Mouse (Mus musculus) liver, postnatal 0 days (tissue): ENCODE measurements at regions not wholly inside any gene's neighbourhood (a gene's known extent, or its start where the extent isn't known, plus 50 kb on each side); places are given as distances from the start of the nearest gene placed in this dataset.

Experiments
- CTCF ChIP-seq: sonication (generic); IDR thresholded peaks from 2 replicates; pipeline ENCODE4 v1.5.1; 2016; ENCODE audit warnings: antibody characterized with exemption, low read depth
- EP300 ChIP-seq: IDR thresholded peaks from 2 replicates; pipeline ENCODE4 v1.6.1; 2016; ENCODE audit warnings: antibody characterized with exemption, low read depth, mild to moderate bottlenecking

- TF ChIP-seq EP300 (no peak), CTCF (no peak)
These were observed 381.8 kb downstream of the Rps24 start for GRCm38 (mm10) chr14:24868756-24869155.
